Mouse (Mus musculus) right cerebral cortex, postnatal 36 days (tissue): Measurements from ENCODE around the gene Nus1.

Experiments used
- DNase-seq, 2 experiments: peaks; one replicate each; pipeline ENCODE4 v3.0.0; 2022; ENCODE audit warnings: low spot score in 2 of 2, mixed read lengths in 1 of 2

Gene Nus1

DNA sequence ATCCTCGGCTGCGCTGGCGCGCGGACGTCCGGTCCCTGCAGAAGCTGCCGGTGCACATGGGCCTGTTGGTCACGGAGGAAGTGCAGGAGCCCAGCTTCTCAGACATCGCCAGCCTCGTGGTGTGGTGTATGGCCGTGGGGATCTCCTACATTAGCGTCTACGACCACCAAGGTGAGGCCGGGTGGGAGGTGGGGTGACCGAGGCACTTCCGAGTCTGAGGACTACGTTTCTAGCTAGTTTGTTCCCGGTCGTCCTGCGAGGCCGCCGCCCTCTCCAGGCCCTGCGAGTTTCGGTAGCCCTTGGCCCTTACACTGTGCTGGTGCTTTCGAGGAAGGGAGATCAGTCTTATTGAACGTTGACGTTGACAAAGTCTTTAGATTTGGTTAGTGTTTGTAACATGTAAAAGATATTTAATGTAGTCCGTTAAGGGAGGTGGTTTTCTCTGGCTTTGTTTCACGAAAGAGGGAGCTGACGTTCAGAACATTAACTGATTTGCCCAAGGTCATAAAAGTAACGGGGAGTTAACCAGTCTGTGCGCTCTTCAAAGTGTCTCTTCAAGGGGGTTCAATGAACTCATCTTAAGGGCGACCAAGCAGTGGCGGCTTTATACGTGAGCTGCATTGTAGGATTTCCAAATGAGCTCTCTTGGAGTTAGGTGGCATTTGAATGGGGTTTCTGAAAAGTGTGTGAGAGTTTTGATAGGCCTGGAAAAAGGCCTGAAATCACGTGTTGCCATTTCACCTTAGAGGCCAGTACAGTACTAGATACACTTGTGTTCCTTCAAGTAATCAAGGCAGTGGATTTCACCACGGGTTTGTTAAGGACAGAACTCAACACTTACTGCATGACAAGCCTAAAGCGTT, 882 bp downstream of the Nus1 start:
- DNase-seq, result peak in 1 of 2 experiments; percentile 23

DNA sequence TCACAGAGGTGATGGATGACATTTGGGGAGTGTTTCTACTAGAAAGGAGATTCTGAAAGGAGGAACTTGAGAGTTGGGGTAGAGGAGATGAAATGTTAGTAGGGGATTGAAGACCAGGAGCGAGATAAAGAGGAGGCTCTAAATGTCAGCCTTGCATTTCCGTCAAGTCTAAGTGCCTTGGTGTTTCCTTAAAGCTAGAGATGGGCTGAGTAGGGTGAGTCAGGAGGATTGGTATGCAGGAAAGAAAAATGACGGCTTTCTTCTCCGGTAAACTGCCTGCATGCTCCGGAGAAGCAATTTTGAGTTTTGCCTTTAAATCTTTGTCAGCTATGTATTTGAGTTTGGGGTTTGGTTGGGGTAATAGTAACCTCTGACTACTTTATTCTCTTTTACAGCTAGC, 1.6 kb downstream of the Nus1 start:
- DNase-seq, result no peak

- no peak for DNase-seq
Observed at GRCm38 (mm10) chr10:52419402-52419801, 2.1 kb downstream of the Nus1 start.

- DNase-seq, result no peak
Observed at GRCm38 (mm10) chr10:52420526-52420925, 3.2 kb downstream of the Nus1 start.

GRCm38 (mm10) chr10:52421716-52422115, 4.4 kb downstream of the Nus1 start:
- no peak for DNase-seq

- no peak for DNase-seq
Observed at GRCm38 (mm10) chr10:52423097-52423496, 5.8 kb downstream of the Nus1 start.

DNA sequence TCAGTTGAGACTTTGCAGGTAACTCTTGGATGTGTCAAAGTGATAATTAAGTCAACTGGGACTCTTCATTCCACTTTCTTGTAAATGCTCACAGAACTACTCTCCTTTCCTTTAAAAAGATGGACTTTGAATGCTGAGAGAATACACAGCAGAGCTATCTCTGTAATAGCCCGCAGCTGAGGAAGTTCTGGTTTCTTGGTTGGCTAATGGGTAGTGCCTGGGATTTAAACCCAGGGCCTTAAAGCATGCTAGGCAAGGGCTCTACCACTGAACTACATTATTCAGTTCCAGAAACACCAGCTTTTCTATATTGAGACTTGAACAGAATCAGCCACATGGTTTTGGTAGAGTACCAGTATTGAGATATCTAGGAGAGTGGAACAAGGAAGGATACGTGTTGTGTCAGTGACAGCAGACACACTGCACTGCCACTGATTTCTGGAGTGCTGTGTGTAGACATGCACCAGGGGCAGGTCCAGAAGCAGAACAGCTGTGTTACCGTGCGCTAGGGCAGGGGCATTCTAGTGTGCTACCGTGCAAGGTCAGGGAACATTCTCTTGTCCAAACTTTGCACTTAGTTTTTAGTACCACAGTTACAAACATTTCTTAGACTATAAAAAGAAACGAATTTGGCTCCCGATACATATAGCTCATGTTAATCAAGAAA, 9.1 kb downstream of the Nus1 start:
- DNase-seq, result no peak

DNA sequence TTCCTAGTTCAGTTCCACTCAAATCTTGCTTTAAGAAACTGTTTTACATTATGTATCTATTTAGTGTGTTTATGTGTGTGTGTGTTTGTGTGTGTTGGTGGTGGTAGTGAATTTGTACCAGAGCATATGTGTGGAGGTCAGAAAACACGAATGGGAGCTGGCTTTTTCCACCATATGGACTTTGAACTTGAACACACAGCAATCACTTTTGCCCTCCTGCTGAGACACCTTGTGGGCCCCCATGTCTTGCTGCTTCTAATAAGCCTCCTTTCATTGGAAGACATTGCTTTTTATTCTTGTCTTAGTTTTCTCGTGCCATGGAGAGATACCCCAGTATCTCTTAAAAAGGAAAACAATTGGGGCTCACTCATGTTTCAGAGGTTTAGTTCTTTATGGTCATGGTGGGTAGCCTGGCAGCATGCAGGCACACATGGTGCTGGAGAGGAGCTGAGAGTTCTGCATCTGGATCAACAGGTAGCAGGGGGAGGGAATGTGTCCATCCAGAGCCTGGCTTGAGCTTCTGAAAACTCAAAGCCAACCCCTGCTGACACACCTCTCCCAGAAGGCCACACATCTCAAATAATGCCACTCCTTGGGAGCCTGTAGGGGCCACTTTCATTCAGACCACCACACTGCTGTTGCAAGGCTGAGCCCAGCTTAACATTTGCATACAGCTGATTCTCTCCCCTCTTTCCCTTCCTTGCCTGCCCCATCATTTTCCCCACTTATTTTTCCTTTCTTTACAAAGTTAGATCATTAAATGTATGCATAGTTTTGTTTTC, 10.5 kb downstream of the Nus1 start:
- DNase-seq, result no peak

- no peak for DNase-seq
Observed at GRCm38 (mm10) chr10:52430953-52431352, 13.6 kb downstream of the Nus1 start.

- DNase-seq, result no peak
Observed at GRCm38 (mm10) chr10:52434836-52435235, 17.5 kb downstream of the Nus1 start.

DNA sequence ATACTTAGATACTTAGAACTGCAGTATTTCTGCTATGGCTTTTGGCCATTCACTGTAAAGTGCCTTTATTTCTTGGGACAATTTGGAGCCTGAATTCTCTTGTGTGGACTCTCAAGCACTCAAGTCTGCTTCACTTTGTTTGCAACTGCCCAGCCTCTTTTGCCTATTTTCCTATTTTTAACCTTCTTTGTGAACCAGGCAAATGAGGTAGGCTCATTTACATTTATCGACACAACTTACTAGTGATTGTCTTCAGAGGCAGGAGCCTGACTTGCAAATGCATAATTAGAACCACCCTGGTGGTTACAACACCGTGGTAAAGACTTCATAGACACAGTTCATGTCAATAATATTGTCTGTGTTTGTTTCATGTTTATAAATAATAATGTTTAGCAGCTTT, 43.3 kb downstream of the Nus1 start:
- DNase-seq, result no peak

DNA sequence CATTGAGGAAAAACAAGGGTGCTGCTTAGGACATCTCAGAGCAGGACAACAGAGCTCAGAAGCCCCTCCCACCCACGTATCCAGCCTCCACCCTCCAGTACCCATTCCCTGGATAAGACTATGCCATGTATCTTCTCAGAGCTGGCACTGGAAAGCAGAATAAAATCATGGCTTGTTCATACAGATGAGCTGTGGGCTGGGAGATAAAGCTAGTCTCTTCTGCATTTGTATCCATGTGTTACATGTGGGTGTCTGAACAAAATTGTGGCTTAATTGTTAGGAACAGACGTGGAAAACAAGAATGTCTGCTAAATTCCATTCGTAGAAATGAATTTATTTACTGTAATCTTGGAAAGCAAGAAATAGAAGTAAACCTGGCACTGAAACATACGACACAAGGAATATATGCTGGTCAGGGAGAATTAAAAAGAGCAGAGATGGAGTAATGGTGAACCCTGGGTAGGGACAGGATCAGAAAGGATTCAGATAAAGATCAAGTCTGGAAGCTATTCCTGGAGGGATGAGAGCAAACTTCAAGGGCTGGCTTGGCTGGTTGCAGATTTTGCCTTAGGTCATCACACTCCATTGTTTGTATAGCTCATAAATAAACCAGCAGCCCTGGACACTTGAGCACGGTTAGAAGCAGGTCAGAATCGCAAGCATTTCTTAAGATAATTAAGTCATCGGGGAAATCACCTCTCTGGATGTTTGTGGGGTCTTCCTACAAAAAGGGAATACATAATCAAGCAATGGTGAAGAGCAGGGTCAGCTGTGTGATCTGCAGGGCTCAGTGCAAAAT, 46.8 kb downstream of the Nus1 start:
- no peak for DNase-seq

DNA sequence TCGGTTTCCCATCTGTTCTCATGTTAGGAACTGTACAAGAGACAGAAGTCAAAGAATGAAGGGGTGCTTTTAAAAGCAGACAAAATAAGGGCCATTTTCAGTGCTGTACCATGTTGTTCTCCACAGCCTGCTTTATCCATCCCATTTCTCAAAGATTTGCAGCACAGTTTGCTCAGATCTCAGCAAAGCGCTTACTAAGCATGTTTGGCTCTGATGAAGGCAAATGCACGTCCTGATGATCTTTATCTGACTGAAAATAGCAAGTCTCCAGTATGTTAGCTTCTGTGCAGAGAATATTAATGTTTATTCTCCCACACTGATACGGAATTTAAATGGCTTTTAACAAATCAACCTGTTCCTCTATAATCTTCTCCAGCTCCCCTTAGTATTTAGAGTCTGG, 54.2 kb downstream of the Nus1 start:
- DNase-seq, result no peak
